Mouse (Mus musculus) CH12.LX (cell line): ENCODE results near the gene Rasl11b. TPM values are rescaled to one million over a fixed set of nuclear protein-coding genes. Genes with fewer than 3 reads are reported as not detected.

ENCODE experiments used
- DNase-seq: peaks from one replicate; pipeline ENCODE4 v3.0.0-alpha.2; 2013; ENCODE audit errors: extremely low read depth
- H3K27ac ChIP-seq: 2 replicates; pipeline ENCODE4 v1.5.1; 2012; ENCODE audit warnings: low read depth, mild to moderate bottlenecking, control low read depth, moderate library complexity; ENCODE audit not compliant: insufficient read depth
- H3K27me3 ChIP-seq: replicated peaks from 2 replicates; pipeline ENCODE3; 2012; ENCODE audit warnings: inconsistent platforms
- H3K36me3 ChIP-seq, 2 experiments: replicated peaks in 1 of 2; 2 replicates each; pipeline versions ENCODE3 to v1.6.1; 2012; ENCODE audit warnings: inconsistent platforms in 1 of 2, low read length in 1 of 2, mild to moderate bottlenecking in 1 of 2, mixed read lengths in 1 of 2, moderate library complexity in 1 of 2; ENCODE audit not compliant: control insufficient read depth in 1 of 2, insufficient read depth in 1 of 2
- H3K4me1 ChIP-seq, 2 experiments: 2 replicates each; pipeline ENCODE4 v1.6.1; 2012; ENCODE audit warnings: inconsistent platforms in 1 of 2, moderate library complexity in 1 of 2; ENCODE audit not compliant: insufficient read depth in 2 of 2, control insufficient read depth in 1 of 2
- H3K4me2 ChIP-seq: 2 replicates; pipeline ENCODE4 v1.6.1; 2012; ENCODE audit warnings: low read depth, mild to moderate bottlenecking, control low read depth; ENCODE audit not compliant: poor library complexity, insufficient read depth, severe bottlenecking
- H3K4me3 ChIP-seq, 3 experiments: fragments of 150-350 bp in 1 of 3; sonication (generic) in 1 of 3; replicated peaks in 1 of 3; 2 replicates each; pipeline versions ENCODE3 to v1.5.1; 2011 to 2012; ENCODE audit warnings: low read depth in 2 of 3, low read length in 2 of 3, mild to moderate bottlenecking in 2 of 3, moderate library complexity in 2 of 3, control low read depth in 1 of 3, improper control_type of control experiment in 1 of 3, inconsistent platforms in 1 of 3, mixed read lengths in 1 of 3; ENCODE audit not compliant: poor library complexity in 1 of 3
- H3K79me2 ChIP-seq: replicated peaks from 2 replicates; pipeline ENCODE4 v1.6.1; 2012; ENCODE audit warnings: mild to moderate bottlenecking, moderate library complexity; ENCODE audit not compliant: control insufficient read depth, poor library complexity, insufficient read depth, severe bottlenecking; ENCODE audit errors: extremely low read depth
- H3K9ac ChIP-seq: 2 replicates; pipeline ENCODE4 v1.6.1; 2012; ENCODE audit warnings: low read depth, mild to moderate bottlenecking, control low read depth, moderate library complexity; ENCODE audit not compliant: insufficient read depth
- H3K9me3 ChIP-seq: replicated peaks from 2 replicates; pipeline ENCODE3; 2012; ENCODE audit warnings: low read length, inconsistent platforms, mixed read lengths
- BHLHE40 ChIP-seq: IDR thresholded peaks from 2 replicates; pipeline ENCODE4 v1.6.1; 2011; ENCODE audit warnings: mild to moderate bottlenecking, low read depth, low read length, improper control_type of control experiment
- CHD1 ChIP-seq: IDR thresholded peaks from 2 replicates; pipeline ENCODE4 v1.6.1; 2012; ENCODE audit warnings: low read depth, low read length, improper control_type of control experiment, inconsistent platforms
- CHD2 ChIP-seq: IDR thresholded peaks from 2 replicates; pipeline ENCODE4 v1.6.1; 2011; ENCODE audit warnings: low read length, improper control_type of control experiment
- CTCF ChIP-seq, 2 experiments: IDR thresholded peaks in 1 of 2; conservative IDR thresholded peaks in 1 of 2; 2 replicates each; pipeline ENCODE4 v1.5.1; 2011 to 2012; ENCODE audit warnings: low read depth in 2 of 2, low read length in 2 of 2, improper control_type of control experiment in 1 of 2, inconsistent platforms in 1 of 2, mild to moderate bottlenecking in 1 of 2, moderate library complexity in 1 of 2
- ELF1 ChIP-seq: IDR thresholded peaks from 2 replicates; pipeline ENCODE4 v1.6.1; 2014; ENCODE audit warnings: low read depth, mild to moderate bottlenecking, inconsistent platforms, low read length, improper control_type of control experiment
- EP300 ChIP-seq: IDR thresholded peaks from 2 replicates; pipeline ENCODE4 v1.6.1; 2011; ENCODE audit warnings: low read length, improper control_type of control experiment
- HCFC1 ChIP-seq: IDR thresholded peaks from 2 replicates; pipeline ENCODE4 v1.6.1; 2012; ENCODE audit warnings: low read depth, mild to moderate bottlenecking, inconsistent platforms, low read length, improper control_type of control experiment
- IRF4 ChIP-seq: IDR thresholded peaks from 2 replicates; pipeline ENCODE4 v1.6.1; 2014; ENCODE audit warnings: low read depth, mild to moderate bottlenecking, inconsistent platforms, low read length, improper control_type of control experiment
- JUN ChIP-seq: IDR thresholded peaks from 2 replicates; pipeline ENCODE4 v1.6.1; 2011; ENCODE audit warnings: low read depth, mild to moderate bottlenecking, low read length, improper control_type of control experiment, moderate library complexity; ENCODE audit not compliant: insufficient read depth
- JUND ChIP-seq: conservative IDR thresholded peaks from 2 replicates; pipeline ENCODE4 v1.6.1; 2011; ENCODE audit warnings: low read depth, low read length, improper control_type of control experiment
- KAT2A ChIP-seq: IDR thresholded peaks from 2 replicates; pipeline ENCODE4 v1.6.1; 2012; ENCODE audit warnings: low read length, improper control_type of control experiment, inconsistent platforms; ENCODE audit not compliant: insufficient replicate concordance
- MAFK ChIP-seq: IDR thresholded peaks from 2 replicates; pipeline ENCODE4 v1.6.1; 2011; ENCODE audit warnings: low read length, improper control_type of control experiment; ENCODE audit not compliant: insufficient replicate concordance
- MAZ ChIP-seq: IDR thresholded peaks from 2 replicates; pipeline ENCODE4 v1.6.1; 2012; ENCODE audit warnings: low read depth, mild to moderate bottlenecking, inconsistent platforms, low read length, improper control_type of control experiment, moderate library complexity
- MXI1 ChIP-seq: IDR thresholded peaks from 2 replicates; pipeline ENCODE4 v1.6.1; 2011; ENCODE audit warnings: mild to moderate bottlenecking, low read depth, low read length, improper control_type of control experiment
- MYC ChIP-seq: IDR thresholded peaks from 2 replicates; pipeline ENCODE4 v1.6.1; 2011; ENCODE audit warnings: low read depth, mild to moderate bottlenecking, improper control_type of control experiment, low read length
- NELFE ChIP-seq: IDR thresholded peaks from 2 replicates; pipeline ENCODE4 v1.6.1; 2011; ENCODE audit warnings: low read depth, low read length, improper control_type of control experiment
- PAX5 ChIP-seq: IDR thresholded peaks from 2 replicates; pipeline ENCODE4 v1.6.1; 2012; ENCODE audit warnings: low read length, inconsistent platforms, mixed read lengths
- RCOR1 ChIP-seq: conservative IDR thresholded peaks from 2 replicates; pipeline ENCODE4 v1.6.1; 2012; ENCODE audit warnings: low read depth, mild to moderate bottlenecking, inconsistent platforms, low read length, improper control_type of control experiment
- TBP ChIP-seq: conservative IDR thresholded peaks from 2 replicates; pipeline ENCODE4 v1.6.1; 2011; ENCODE audit warnings: low read depth, low read length, improper control_type of control experiment
- UBTF ChIP-seq: IDR thresholded peaks from 2 replicates; pipeline ENCODE4 v1.6.1; 2012; ENCODE audit warnings: low read depth, mild to moderate bottlenecking, inconsistent platforms, low read length, improper control_type of control experiment, moderate library complexity
- USF2 ChIP-seq: conservative IDR thresholded peaks from 2 replicates; pipeline ENCODE4 v1.6.1; 2011; ENCODE audit warnings: low read depth, low read length, improper control_type of control experiment
- dilution Hi-C: fragments of 300-500 bp; cut with MboI; formaldehyde crosslinking; loops from 2 replicates; pipeline ENCODE4 v1.14.3; 2020; ENCODE audit warnings: low sequenced_read_pairs; ENCODE audit not compliant: extremely low pct_unique_long_range_greater_than_20kb, extremely low pct_ligation_motif_present
- in situ Hi-C: fragments of 300-500 bp; cut with MboI; formaldehyde crosslinking; loops from 3 replicates; pipeline ENCODE4 v1.14.3; 2019; ENCODE audit warnings: low sequenced_read_pairs, low pct_ligation_motif_present, low pct_unique_long_range_greater_than_20kb, mixed read lengths
- polyA plus RNA-seq: library from polyadenylated mRNA; unstranded; fragments of >175 nt; gene quantifications from 2 replicates; pipeline ENCODE4 v1.2.1, GENCODE M21; 2012; ENCODE audit warnings: low read depth; ENCODE audit not compliant: insufficient read length
- total RNA-seq, 2 experiments: library from RNA; depleted of rRNA; stranded (reverse); fragments of 300-350 nt in 1 of 2; fragments of >200 nt in 1 of 2; gene quantifications; 2 replicates each; pipeline ENCODE4 v1.2.3; 2012 to 2014

Rasl11b gene
- total and polyA plus RNA-seq, 3 experiments, result 0.21 to 2.7 (median 0.60) TPM

DNA sequence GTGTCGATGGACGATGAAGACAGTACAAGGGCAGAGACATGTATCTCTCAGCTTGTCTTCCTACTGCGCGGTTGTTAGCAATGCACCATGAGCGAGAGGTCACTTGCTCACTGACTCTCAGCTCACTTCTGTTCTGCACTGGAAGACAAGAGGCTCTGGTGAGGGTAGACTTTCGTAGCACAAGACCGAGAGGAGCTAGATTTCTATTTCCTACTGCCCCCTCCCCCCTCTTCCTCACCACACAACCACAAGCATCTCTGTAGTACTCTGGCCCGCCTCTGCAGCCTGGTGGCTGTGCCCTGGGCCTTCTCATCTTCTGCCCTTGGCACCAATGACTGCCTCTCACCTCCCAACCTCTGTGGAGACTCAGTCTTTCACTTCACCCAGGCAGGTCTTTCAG is 5.4 kb downstream of the Rasl11b start:
- Histone ChIP-seq H3K36me3 (peaks cover 0 to 26% of the 10 kb centered on the region in 2 experiments), H3K79me2 (no peaks in the 10 kb centered on the region), H3K27ac (no peak overlapping the region), H3K9me3 (peaks cover 2% of the 10 kb centered on the region), H3K27me3 (no peaks in the 10 kb centered on the region), H3K4me3 (no peak overlapping the region), H3K9ac (no peak overlapping the region), H3K4me1 (peaks cover 8 to 43% of the 10 kb centered on the region in 2 experiments), H3K4me2 (no peak overlapping the region)
- dilution Hi-C loops (no loop called here), in situ Hi-C loops (no loop called here)
- peak; percentile 56 for DNase-seq
- TF ChIP-seq MAZ, result no peak
- no peak for TF ChIP-seq KAT2A
- TF ChIP-seq UBTF, result no peak
- TF ChIP-seq CHD1, result no peak
- no peak for TF ChIP-seq EP300
- TF ChIP-seq MAFK, result no peak
- TF ChIP-seq JUN, result no peak
- no peak for TF ChIP-seq RCOR1
- TF ChIP-seq BHLHE40, result no peak
- TF ChIP-seq JUND, result no peak
- TF ChIP-seq TBP, result no peak
- TF ChIP-seq NELFE, result no peak
- TF ChIP-seq USF2, result no peak
- no peak for TF ChIP-seq ELF1
- TF ChIP-seq PAX5, result no peak
- TF ChIP-seq IRF4, result no peak
- TF ChIP-seq MYC, result no peak

DNA sequence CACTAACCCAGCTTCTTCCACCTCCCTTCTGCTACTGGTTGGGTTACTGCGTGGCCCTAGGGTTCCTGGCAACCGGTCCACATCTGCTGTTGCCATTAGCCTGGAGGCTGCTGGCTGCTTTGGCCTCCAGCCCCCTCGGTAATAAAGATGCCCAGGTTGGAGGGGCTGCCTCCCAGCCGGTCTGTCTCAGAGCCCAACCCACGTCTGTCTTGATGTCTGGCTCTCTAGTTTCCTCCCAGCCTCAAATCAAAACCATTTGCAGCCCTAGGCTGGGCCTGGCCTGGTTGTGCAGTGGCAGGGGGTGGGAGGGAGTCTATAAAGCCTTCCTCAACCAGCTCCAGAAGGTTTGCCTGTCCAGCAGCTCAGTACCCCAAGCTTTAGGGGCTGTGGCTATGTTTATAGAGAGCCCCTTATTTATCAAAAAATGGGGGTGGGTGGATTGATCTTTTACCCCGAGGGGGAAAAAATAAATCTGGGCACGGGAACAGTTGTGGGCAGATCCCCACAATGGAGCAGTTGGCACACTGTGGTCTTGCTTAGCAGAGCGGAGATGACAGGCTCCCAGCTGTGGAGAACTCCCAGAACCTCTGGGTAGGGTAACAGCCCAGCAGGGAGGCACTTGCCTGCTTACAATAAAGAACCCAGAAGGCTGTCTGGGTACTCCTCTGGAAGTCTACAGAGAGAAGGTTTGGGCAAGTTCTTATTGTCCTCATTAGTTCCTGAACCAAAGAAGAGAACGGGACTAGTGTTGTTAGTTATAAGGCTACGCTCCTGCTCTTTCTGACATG is 6.7 kb downstream of the Rasl11b start:
- H3K27ac ChIP-seq, result no peak overlapping the region
- no peak overlapping the region for H3K9ac ChIP-seq
- DNase-seq, result no peak
- H3K36me3 ChIP-seq, result peaks cover 0 to 26% of the 10 kb centered on the region in 2 experiments
- H3K4me3 ChIP-seq, result no peak overlapping the region
- peaks cover 2% of the 10 kb centered on the region for H3K9me3 ChIP-seq
- H3K4me1 ChIP-seq, result peaks cover 8 to 33% of the 10 kb centered on the region in 2 experiments
- no peak overlapping the region for H3K4me2 ChIP-seq
- H3K79me2 ChIP-seq, result no peaks in the 10 kb centered on the region
- no peak for TF ChIP-seq TBP
- no peak for TF ChIP-seq RCOR1
- no peak for TF ChIP-seq HCFC1
- no peak for TF ChIP-seq MXI1
- no peak for TF ChIP-seq CHD2
- TF ChIP-seq CTCF (conservative IDR thresholded peaks at IDR 0.05 in 1 of 2, IDR thresholded peaks at IDR 0.05 in 1 of 2; ENCODE audit: low read depth in 2 of 2, low read length in 2 of 2), result no peak
- dilution Hi-C loops, result no loop called here
- in situ Hi-C loops, result no loop called here
- no peaks in the 10 kb centered on the region for H3K27me3 ChIP-seq
